Mouse (Mus musculus) liver, embryonic 14.5 days (tissue): Measurements from ENCODE around the gene Serbp1.

ENCODE experiments used
- CTCF ChIP-seq: IDR thresholded peaks from 2 replicates; pipeline ENCODE4 v1.5.1; 2016; ENCODE audit warnings: antibody characterized with exemption, low read depth, control low read depth
- EP300 ChIP-seq: IDR thresholded peaks from 2 replicates; pipeline ENCODE4 v1.6.1; 2016; ENCODE audit warnings: antibody characterized with exemption, low read depth

DNA sequence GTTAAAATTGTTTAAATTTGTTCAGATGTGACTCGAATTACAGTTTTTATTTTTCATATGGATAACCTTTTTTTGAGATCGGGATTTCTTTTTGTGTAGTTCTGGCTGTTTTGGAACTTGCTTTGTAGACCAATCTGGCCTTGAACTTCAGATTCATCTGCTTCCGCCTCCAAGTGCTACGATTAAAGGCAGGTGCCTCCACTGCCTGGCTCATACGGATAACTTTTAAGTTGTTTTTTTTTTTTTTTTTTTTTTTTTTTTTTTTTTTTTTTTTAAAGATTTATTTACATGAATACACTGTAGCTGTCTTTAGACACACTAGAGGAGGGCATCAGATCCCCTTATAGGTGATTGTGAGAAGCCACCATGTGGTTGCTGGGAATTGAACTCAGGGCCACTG is 40.0 kb downstream of the Serbp1 start:
- TF ChIP-seq CTCF (no peak), EP300 (no peak)
